Mouse (Mus musculus): ENCODE measurements at regions not wholly inside any gene's neighbourhood (a gene's known extent, or its start where the extent isn't known, plus 50 kb on each side); places are given as distances from the start of the nearest gene placed in this dataset.

DNA sequence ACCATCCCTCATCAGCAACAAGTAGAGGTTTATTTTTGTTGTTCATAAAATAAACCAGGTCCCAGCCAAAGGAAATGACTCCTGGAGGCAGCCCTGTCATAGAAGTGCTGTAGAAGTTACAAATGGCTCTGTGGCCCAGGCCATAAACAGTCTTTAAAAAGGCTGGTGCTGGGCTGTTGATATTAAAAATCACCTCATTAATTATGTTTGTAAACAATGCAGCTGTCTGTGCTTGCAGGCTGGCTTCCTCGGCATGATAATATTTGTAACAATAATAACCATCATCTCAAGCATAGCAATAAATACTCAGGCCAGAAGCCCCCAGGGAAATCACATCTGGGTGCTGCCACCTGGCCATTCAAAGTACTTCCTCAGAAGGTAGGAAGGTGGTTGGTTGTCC, 176.5 kb downstream of the Sptssa start:
- no peak overlapping the region for H3K9ac ChIP-seq (ENCODE audit: low read depth, poor library complexity, severe bottlenecking)
- TF ChIP-seq EP300 (IDR thresholded peaks at IDR 0.05; ENCODE audit: insufficient read depth, low read depth, low read length) = no peak
- no peak for TF ChIP-seq CTCF (IDR thresholded peaks at IDR 0.05; ENCODE audit: low read depth, low read length)
- TF ChIP-seq POLR2A (IDR thresholded peaks at IDR 0.05; ENCODE audit: insufficient read depth, low read length) = no peak
- no peaks in the 10 kb centered on the region for H3K36me3 ChIP-seq (ENCODE audit: control insufficient read depth, insufficient read depth, low read length, poor library complexity, severe bottlenecking)
- no peak overlapping the region for H3K4me3 ChIP-seq (ENCODE audit: low read depth, low read length)
- H3K9me3 ChIP-seq (replicated peaks; ENCODE audit: control insufficient read depth, insufficient read depth, low read length, poor library complexity, severe bottlenecking) = peaks cover 5% of the 10 kb centered on the region; the same call in 1 of the 2 replicates
- no peak overlapping the region for H3K27ac ChIP-seq (ENCODE audit: insufficient read depth, low read length)
- H3K4me1 ChIP-seq (ENCODE audit: control insufficient read depth, insufficient read depth, low read length) = no peaks in the 10 kb centered on the region
- no peaks in the 10 kb centered on the region for H3K27me3 ChIP-seq (ENCODE audit: control insufficient read depth, insufficient read depth, low read length, poor library complexity, severe bottlenecking)

- Histone ChIP-seq H3K4me1 (ENCODE audit: control insufficient read depth, insufficient read depth, low read length) (no peaks in the 10 kb centered on the region), H3K4me3 (ENCODE audit: low read depth, low read length) (no peak overlapping the region), H3K36me3 (ENCODE audit: control insufficient read depth, insufficient read depth, low read length, poor library complexity, severe bottlenecking) (no peaks in the 10 kb centered on the region), H3K9ac (ENCODE audit: low read depth, poor library complexity, severe bottlenecking) (no peak overlapping the region), H3K9me3 (replicated peaks; ENCODE audit: control insufficient read depth, insufficient read depth, low read length, poor library complexity, severe bottlenecking) (no peaks in the 10 kb centered on the region), H3K27ac (ENCODE audit: insufficient read depth, low read length) (no peak overlapping the region), H3K27me3 (ENCODE audit: control insufficient read depth, insufficient read depth, low read length, poor library complexity, severe bottlenecking) (no peaks in the 10 kb centered on the region)
- TF ChIP-seq EP300 (IDR thresholded peaks at IDR 0.05; ENCODE audit: insufficient read depth, low read depth, low read length) = no peak
- TF ChIP-seq CTCF (IDR thresholded peaks at IDR 0.05; ENCODE audit: low read depth, low read length) = no peak
- TF ChIP-seq POLR2A (IDR thresholded peaks at IDR 0.05; ENCODE audit: insufficient read depth, low read length) = no peak
These were observed 183.5 kb downstream of the Sptssa start for GRCm38 (mm10) chr12:54472881-54473280.

DNA sequence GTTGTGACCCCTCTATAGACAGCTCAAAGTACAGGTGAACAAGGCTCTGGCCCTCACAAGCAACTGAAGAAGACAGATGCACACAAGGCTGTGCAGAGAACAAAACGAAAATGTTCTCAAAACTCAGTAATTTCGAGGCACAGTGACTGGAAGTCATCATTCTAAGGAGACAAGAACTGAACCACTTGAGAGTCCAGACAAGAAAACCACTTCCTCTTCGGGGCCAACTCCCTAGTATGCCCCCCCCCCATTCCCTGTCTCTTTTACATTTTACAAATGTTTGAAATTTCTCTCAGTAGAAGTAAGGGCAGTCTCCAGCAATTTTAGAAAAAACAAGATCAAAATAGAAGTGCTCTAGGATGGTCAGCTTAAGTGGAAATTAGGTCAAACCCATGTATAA, 184.0 kb downstream of the Sptssa start:
- TF ChIP-seq CTCF (IDR thresholded peaks at IDR 0.05; ENCODE audit: low read depth, low read length) (no peak), POLR2A (IDR thresholded peaks at IDR 0.05; ENCODE audit: insufficient read depth, low read length) (no peak), EP300 (IDR thresholded peaks at IDR 0.05; ENCODE audit: insufficient read depth, low read depth, low read length) (no peak)
- Histone ChIP-seq H3K27me3 (ENCODE audit: control insufficient read depth, insufficient read depth, low read length, poor library complexity, severe bottlenecking) (no peaks in the 10 kb centered on the region), H3K4me1 (ENCODE audit: control insufficient read depth, insufficient read depth, low read length) (no peaks in the 10 kb centered on the region), H3K27ac (ENCODE audit: insufficient read depth, low read length) (no peak overlapping the region), H3K9me3 (replicated peaks; ENCODE audit: control insufficient read depth, insufficient read depth, low read length, poor library complexity, severe bottlenecking) (no peaks in the 10 kb centered on the region), H3K4me3 (ENCODE audit: low read depth, low read length) (no peak overlapping the region), H3K36me3 (ENCODE audit: control insufficient read depth, insufficient read depth, low read length, poor library complexity, severe bottlenecking) (no peaks in the 10 kb centered on the region), H3K9ac (ENCODE audit: low read depth, poor library complexity, severe bottlenecking) (no peak overlapping the region)

DNA sequence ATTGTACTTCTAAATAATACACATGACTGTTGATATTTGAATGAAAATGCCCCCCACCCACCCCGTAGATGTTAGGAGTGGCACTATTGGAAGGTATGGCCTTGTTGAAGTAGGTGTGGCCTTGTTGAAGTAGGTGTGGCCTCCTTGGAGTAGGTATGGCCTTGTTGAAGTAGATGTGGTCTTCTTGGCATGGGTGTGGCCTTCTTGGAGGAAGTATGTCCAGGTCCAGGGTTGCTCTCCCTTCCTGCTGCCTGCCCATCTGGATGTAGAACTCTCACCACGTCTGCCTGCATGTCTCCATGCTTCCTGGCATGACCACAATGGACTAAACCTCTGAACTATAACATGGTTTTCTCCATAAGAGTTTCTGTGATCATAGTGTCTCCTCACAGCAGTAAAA, 188.7 kb downstream of the Sptssa start:
- Histone ChIP-seq H3K4me3 (ENCODE audit: low read depth, low read length) (no peak overlapping the region), H3K9me3 (replicated peaks; ENCODE audit: control insufficient read depth, insufficient read depth, low read length, poor library complexity, severe bottlenecking) (no peaks in the 10 kb centered on the region), H3K9ac (ENCODE audit: low read depth, poor library complexity, severe bottlenecking) (no peak overlapping the region), H3K36me3 (ENCODE audit: control insufficient read depth, insufficient read depth, low read length, poor library complexity, severe bottlenecking) (no peaks in the 10 kb centered on the region), H3K27me3 (ENCODE audit: control insufficient read depth, insufficient read depth, low read length, poor library complexity, severe bottlenecking) (no peaks in the 10 kb centered on the region), H3K27ac (ENCODE audit: insufficient read depth, low read length) (no peak overlapping the region), H3K4me1 (ENCODE audit: control insufficient read depth, insufficient read depth, low read length) (no peaks in the 10 kb centered on the region)
- no peak for TF ChIP-seq EP300 (IDR thresholded peaks at IDR 0.05; ENCODE audit: insufficient read depth, low read depth, low read length)

DNA sequence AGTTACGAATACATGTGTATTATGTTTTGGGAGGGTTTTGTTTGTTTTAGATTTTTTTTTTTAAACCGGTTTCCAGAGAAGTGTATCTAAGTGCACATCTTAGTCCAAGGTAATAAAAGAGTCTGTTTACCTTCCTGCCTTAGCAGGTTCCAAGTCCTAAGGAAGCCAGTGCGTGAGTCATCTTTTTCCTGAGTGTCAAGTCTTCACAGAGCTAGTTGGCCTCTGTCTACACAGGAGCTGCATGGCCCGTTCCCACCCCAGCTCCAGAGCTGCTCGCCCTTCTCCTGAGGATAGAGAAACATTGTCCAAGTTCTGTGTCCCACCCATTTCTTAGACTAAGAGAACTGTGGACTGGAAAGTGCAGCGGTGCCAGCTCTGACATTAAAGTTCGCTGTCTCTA, 192.6 kb downstream of the Sptssa start:
- no peak overlapping the region for H3K27ac ChIP-seq (ENCODE audit: insufficient read depth, low read length)
- H3K9ac ChIP-seq (ENCODE audit: low read depth, poor library complexity, severe bottlenecking) = no peak overlapping the region
- no peaks in the 10 kb centered on the region for H3K36me3 ChIP-seq (ENCODE audit: control insufficient read depth, insufficient read depth, low read length, poor library complexity, severe bottlenecking)
- no peak overlapping the region for H3K4me3 ChIP-seq (ENCODE audit: low read depth, low read length)
- no peaks in the 10 kb centered on the region for H3K9me3 ChIP-seq (replicated peaks; ENCODE audit: control insufficient read depth, insufficient read depth, low read length, poor library complexity, severe bottlenecking)
- TF ChIP-seq POLR2A (IDR thresholded peaks at IDR 0.05; ENCODE audit: insufficient read depth, low read length) = no peak
- TF ChIP-seq EP300 (IDR thresholded peaks at IDR 0.05; ENCODE audit: insufficient read depth, low read depth, low read length) = no peak
- TF ChIP-seq CTCF (IDR thresholded peaks at IDR 0.05; ENCODE audit: low read depth, low read length) = no peak
- H3K4me1 ChIP-seq (ENCODE audit: control insufficient read depth, insufficient read depth, low read length) = no peaks in the 10 kb centered on the region
- no peaks in the 10 kb centered on the region for H3K27me3 ChIP-seq (ENCODE audit: control insufficient read depth, insufficient read depth, low read length, poor library complexity, severe bottlenecking)

DNA sequence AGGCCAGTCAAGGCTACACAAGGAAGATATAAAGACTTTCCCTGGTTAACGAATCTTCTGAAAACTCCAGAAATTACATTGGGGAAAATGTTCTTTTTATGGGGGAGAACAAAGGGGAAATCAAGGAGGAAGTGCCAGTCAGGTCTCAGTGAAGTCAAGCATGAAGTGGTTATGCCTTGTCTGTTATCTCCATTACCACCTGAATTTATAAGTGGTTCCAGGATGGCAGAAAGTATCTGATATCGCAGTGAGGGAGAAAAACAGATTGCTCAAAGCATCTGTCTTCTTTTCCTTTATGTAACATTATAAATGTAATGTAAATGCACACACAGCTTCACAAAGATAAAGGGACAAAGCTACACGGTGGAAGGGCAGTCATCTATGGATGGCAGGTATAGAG, 195.0 kb downstream of the Sptssa start:
- TF ChIP-seq EP300 (IDR thresholded peaks at IDR 0.05; ENCODE audit: insufficient read depth, low read depth, low read length) = no peak
- no peak for TF ChIP-seq CTCF (IDR thresholded peaks at IDR 0.05; ENCODE audit: low read depth, low read length)
- TF ChIP-seq POLR2A (IDR thresholded peaks at IDR 0.05; ENCODE audit: insufficient read depth, low read length) = no peak
- Histone ChIP-seq H3K27ac (ENCODE audit: insufficient read depth, low read length) (no peak overlapping the region), H3K9me3 (replicated peaks; ENCODE audit: control insufficient read depth, insufficient read depth, low read length, poor library complexity, severe bottlenecking) (no peaks in the 10 kb centered on the region), H3K27me3 (ENCODE audit: control insufficient read depth, insufficient read depth, low read length, poor library complexity, severe bottlenecking) (no peaks in the 10 kb centered on the region), H3K4me3 (ENCODE audit: low read depth, low read length) (no peak overlapping the region), H3K9ac (ENCODE audit: low read depth, poor library complexity, severe bottlenecking) (no peak overlapping the region), H3K4me1 (ENCODE audit: control insufficient read depth, insufficient read depth, low read length) (no peaks in the 10 kb centered on the region), H3K36me3 (ENCODE audit: control insufficient read depth, insufficient read depth, low read length, poor library complexity, severe bottlenecking) (no peaks in the 10 kb centered on the region)
